Mouse (Mus musculus) midbrain, postnatal 0 days (tissue): Measurements from ENCODE around the gene Itga9. TPM values are rescaled to one million over a fixed set of nuclear protein-coding genes. Genes with fewer than 3 reads are reported as not detected.

Source experiments
- ATAC-seq: fragments of 200-750 bp; cut with Nextera tagmentation; 2 replicates; pipeline ENCODE4 v1.8.0; 2017; ENCODE audit warnings: moderate number of reproducible peaks, mild to moderate bottlenecking, moderate TSS enrichment, moderate library complexity; ENCODE audit not compliant: low FRiP score
- DNase-seq: peaks from one replicate; pipeline ENCODE4 v3.0.0-alpha.2; 2015; ENCODE audit warnings: low spot score
- H3K27ac ChIP-seq: fragments of 300-500 bp; sonication (generic); 2 replicates; pipeline ENCODE4 v1.5.1; 2014; ENCODE audit warnings: low read depth, mild to moderate bottlenecking, low read length, mixed read lengths
- H3K27me3 ChIP-seq: fragments of 300-500 bp; sonication (generic); 2 replicates; pipeline ENCODE4 v1.6.1; 2014; ENCODE audit warnings: low read length, control low read depth, mixed read lengths; ENCODE audit not compliant: insufficient read depth
- H3K36me3 ChIP-seq: fragments of 300-500 bp; sonication (generic); 2 replicates; pipeline ENCODE4 v1.6.1; 2014; ENCODE audit warnings: low read length, control low read depth, mixed read lengths; ENCODE audit not compliant: insufficient read depth
- H3K4me1 ChIP-seq: fragments of 300-500 bp; sonication (generic); 2 replicates; pipeline ENCODE4 v1.6.1; 2014; ENCODE audit warnings: mild to moderate bottlenecking, control low read depth, antibody characterized with exemption, low read length, mixed read lengths; ENCODE audit not compliant: insufficient read depth
- H3K4me2 ChIP-seq: fragments of 300-500 bp; sonication (generic); 2 replicates; pipeline ENCODE4 v1.6.1; 2014; ENCODE audit warnings: low read depth, mild to moderate bottlenecking, low read length, mixed read lengths; ENCODE audit not compliant: poor library complexity, severe bottlenecking
- H3K4me3 ChIP-seq: fragments of 300-500 bp; sonication (generic); 2 replicates; pipeline ENCODE4 v1.5.1; 2014; ENCODE audit warnings: low read depth, mild to moderate bottlenecking, low read length, moderate library complexity
- H3K9ac ChIP-seq: fragments of 300-500 bp; sonication (generic); replicated peaks from 2 replicates; pipeline ENCODE4 v1.6.1; 2014; ENCODE audit warnings: mild to moderate bottlenecking, low read length, moderate library complexity, mixed read lengths; ENCODE audit not compliant: poor library complexity, severe bottlenecking
- H3K9me3 ChIP-seq: fragments of 300-500 bp; sonication (generic); 2 replicates; pipeline ENCODE4 v1.6.1; 2016; ENCODE audit warnings: low read length, control low read depth
- CTCF ChIP-seq: IDR thresholded peaks from 2 replicates; pipeline ENCODE4 v1.5.1; 2016; ENCODE audit warnings: antibody characterized with exemption, mild to moderate bottlenecking
- WGBS: fragments of 180-500 bp; shearing (Covaris S2); extraction: QIAGEN DNeasy Blood & Tissue Kit; methylation state at CpG from one replicate; pipeline ENCODE4 v1.1.7; 2014; 5-methylcytosine and 5-hydroxymethylcytosine counted together
- polyA plus RNA-seq: library from polyadenylated mRNA; unstranded; fragments of >200 nt; fragmentation: Nextera tagmentation; extraction: Ambion mirVana; gene quantifications from 2 replicates; pipeline ENCODE4 v1.2.1, GENCODE M21; 2015
- total RNA-seq: library from RNA; depleted of rRNA; stranded (reverse); fragments of >200 nt; gene quantifications from 2 replicates; pipeline ENCODE4 v1.2.3, GENCODE M21; 2014; rRNA removed

Gene Itga9
- total RNA-seq (6.9 and 8.2 TPM in 2 replicates), polyA plus RNA-seq (0.82 and 1.1 TPM in 2 replicates)

DNA sequence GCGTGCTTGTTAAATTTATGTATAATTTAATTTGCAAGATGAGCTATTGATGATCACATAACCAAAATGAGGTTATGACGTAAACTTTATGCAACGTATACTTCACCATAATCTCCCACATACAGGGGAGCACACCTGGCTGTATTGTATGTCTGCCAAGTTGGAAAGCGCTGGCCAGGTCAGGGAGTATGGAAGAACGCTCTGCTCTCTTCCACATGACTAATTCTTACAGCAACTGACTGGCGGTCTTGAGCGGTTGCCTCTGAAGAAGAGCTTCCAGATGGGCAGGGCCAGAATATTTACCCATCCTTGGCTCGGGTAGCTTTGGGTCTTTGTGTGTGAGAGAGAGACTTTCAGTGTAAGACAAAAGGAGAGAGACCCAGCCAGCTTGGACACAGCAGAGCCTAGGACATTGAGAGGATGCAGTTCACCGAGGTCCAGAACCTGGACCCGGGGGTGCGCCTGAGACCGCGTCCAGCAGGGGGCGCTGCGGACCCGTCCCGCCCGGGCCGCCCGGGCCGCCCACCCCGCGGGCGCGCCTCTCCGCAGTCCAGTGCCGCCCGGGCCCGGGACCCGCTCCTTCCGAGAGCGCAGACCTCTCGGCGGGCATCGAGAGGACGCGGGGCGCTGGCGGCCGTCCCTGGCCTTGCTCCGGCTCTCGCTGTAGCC lies at the start of gene Itga9:
TSS of gene Itga9 (plus strand) at position 543 of the 669 bp plus-strand sequence.
- ATAC-seq: peak; percentile 74
- WGBS: 14% methylated on average over 37 of the region's 42 CpGs

DNA sequence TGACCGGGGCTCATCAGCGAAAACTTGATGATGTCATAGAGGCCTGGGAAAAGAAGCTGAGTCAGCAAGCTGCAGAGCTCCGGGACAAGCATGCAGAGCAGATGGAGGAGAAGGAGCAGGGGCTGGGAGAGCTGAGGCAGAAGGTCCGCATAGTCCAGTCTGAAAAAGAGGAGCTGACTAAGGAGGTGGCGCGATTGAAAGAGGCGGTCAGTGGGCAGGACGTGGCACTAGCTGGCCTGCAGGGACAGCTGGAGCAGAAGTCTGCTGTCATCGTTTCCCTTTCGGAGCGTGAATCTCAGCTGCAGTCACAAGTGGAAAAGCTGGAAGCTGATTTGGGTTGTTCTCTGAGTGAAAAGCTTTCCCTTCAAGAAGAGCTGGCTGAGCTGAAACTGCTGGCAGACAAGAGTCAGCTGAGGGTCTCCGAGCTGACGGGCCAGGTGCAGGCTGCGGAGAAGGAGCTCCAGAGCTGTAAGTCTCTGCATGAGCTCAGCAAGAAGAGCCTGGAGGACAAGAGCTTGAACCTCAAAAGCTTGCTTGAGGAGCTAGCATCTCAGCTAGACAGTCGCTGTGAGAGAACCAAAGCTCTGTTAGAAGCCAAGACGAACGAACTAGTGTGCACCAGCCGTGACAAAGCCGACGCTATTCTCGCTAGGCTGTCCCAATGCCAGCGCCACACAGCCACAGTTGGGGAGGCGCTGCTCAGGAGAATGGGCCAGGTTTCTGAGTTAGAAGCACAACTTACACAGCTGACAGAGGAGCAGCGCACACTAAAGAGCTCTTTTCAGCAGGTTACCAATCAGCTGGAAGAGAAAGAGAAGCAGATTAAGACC lies 49.3 kb upstream of the Itga9 start:
- 62% methylated on average over 24 of the region's 24 CpGs for WGBS
- 0 out of 2 replicates have a peak, but pooled peaks have one; percentile 20 for ATAC-seq
- TF ChIP-seq CTCF: no peak
- peak; percentile 43 for DNase-seq
- H3K36me3 ChIP-seq: peaks cover 66% of the 10 kb centered on the region
- H3K27me3 ChIP-seq: no peaks in the 10 kb centered on the region
- H3K4me3 ChIP-seq: no peak overlapping the region
- H3K4me1 ChIP-seq: no peaks in the 10 kb centered on the region
- H3K9me3 ChIP-seq: no peaks in the 10 kb centered on the region
- H3K4me2 ChIP-seq: no peak overlapping the region
- H3K27ac ChIP-seq: peak overlapping the region; percentile 43; the same call in 1 of the 2 replicates
- no peak overlapping the region for H3K9ac ChIP-seq

More for the DNA sequence above, at the start of gene Itga9:
- Histone ChIP-seq H3K9me3 (no peaks in the 10 kb centered on the region), H3K9ac (peak within 1 kb of the TSS; percentile 63), H3K4me1 (no peaks in the 10 kb centered on the region), H3K4me2 (peak within 1 kb of the TSS; percentile 100), H3K27ac (no peak within 1 kb of the TSS), H3K4me3 (peak within 1 kb of the TSS; percentile 64), H3K27me3 (peaks cover 17% of the 10 kb centered on the region), H3K36me3 (no peaks in the 10 kb centered on the region)
- DNase-seq: peak; percentile 55
- peak; percentile 68 for TF ChIP-seq CTCF

DNA sequence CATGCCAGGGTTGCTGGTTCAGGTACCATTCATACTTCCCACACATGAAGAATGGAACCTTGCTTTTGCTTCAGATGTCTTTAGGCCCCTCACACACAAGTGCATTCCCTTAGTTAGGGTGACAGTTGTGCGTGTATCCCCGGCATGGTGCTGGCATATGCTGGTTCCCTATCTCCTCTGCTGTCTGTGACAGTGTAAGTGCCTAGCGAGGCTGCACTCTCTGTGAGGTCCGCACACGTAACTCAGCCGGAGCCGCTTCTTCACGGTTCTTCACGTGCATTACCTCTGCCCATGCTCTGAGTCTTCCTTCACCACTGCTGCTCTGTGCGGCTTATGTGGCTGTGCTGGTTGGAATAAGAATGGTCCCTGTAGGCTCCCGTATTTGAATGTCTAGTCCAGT lies 43.1 kb upstream of the Itga9 start:
- TF ChIP-seq CTCF: no peak
- 96% methylated on average over 11 of the region's 11 CpGs for WGBS
- Histone ChIP-seq H3K27ac (no peak overlapping the region), H3K4me3 (no peak overlapping the region), H3K9ac (no peak overlapping the region), H3K36me3 (peaks cover 84% of the 10 kb centered on the region), H3K27me3 (no peaks in the 10 kb centered on the region), H3K9me3 (no peaks in the 10 kb centered on the region), H3K4me2 (no peak overlapping the region), H3K4me1 (no peaks in the 10 kb centered on the region)
- DNase-seq: no peak
- ATAC-seq: no peak

DNA sequence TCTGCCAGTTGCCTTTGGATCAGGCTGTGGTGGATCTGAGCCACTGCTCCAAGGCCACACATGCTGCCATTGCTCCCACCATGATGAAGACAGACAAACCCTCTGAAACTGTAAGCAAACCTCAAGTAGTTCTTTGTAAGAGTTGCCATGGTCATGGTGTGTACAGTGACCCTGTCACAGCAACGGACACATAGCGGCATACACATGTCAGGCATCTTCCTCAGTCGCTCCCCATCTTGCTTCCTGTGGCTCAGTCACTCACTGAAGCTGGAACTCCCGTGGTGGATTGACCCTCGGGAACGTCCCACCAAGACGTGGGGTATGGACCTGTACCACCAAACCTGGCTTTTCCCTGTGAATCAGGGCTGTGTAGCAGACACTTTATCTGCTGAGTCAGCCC lies 42.6 kb upstream of the Itga9 start:
- H3K4me3 ChIP-seq: no peak overlapping the region
- H3K27ac ChIP-seq: no peak overlapping the region
- H3K27me3 ChIP-seq: no peaks in the 10 kb centered on the region
- no peak overlapping the region for H3K9ac ChIP-seq
- H3K36me3 ChIP-seq: peaks cover 81% of the 10 kb centered on the region
- H3K4me1 ChIP-seq: no peaks in the 10 kb centered on the region
- no peaks in the 10 kb centered on the region for H3K9me3 ChIP-seq
- TF ChIP-seq CTCF: no peak
- ATAC-seq: no peak
- H3K4me2 ChIP-seq: no peak overlapping the region
- WGBS: 92% methylated on average over 7 of the region's 7 CpGs
- DNase-seq: no peak

DNA sequence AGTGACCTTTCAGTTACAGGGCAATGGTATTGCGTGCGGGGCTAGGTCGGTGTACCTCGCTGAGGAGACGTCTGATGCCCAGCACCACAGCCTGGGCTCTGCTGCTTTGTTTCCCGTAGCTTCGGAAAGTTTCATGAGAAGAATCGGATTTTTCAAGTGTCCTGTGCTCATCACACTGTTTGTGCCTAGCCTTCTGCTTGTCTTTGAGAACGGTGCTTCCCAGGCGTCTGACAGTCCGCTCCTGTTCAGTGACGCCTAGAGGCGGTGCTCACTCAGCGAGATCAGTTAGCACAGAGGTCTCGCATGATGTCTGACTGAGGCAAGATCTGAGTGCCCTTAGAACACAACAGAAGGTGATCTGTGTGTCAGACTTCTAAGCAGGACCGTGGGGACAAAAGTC lies 41.8 kb upstream of the Itga9 start:
- Histone ChIP-seq H3K36me3 (peaks cover 80% of the 10 kb centered on the region), H3K27me3 (no peaks in the 10 kb centered on the region), H3K4me3 (no peak overlapping the region), H3K9me3 (no peaks in the 10 kb centered on the region), H3K27ac (no peak overlapping the region), H3K4me2 (no peak overlapping the region), H3K4me1 (no peaks in the 10 kb centered on the region), H3K9ac (no peak overlapping the region)
- no peak for DNase-seq
- ATAC-seq: no peak
- 92% methylated on average over 16 of the region's 16 CpGs for WGBS
- TF ChIP-seq CTCF: no peak

DNA sequence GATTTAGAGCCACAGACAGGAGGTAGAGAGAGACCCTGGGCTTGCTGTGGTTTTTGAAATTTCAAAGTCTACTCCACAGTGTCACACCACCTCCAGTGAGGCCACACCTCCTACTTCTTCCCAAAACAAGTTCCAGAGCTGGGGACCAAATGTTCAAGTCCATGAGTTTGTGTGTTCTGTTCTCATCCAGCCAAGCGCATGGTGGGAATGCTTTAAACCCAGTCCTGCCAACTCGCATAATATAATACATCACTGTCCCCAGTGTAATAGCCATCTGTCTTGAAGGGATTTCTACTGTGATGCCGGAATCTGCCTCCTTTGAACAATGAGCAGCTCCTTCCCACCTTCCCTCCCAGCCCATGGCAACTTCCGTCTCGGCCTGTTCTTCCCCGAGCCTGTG lies 37.2 kb upstream of the Itga9 start:
- H3K4me2 ChIP-seq: no peak overlapping the region
- TF ChIP-seq CTCF: no peak
- H3K36me3 ChIP-seq: peaks cover 70% of the 10 kb centered on the region
- ATAC-seq: no peak
- H3K9ac ChIP-seq: no peak overlapping the region
- no peak overlapping the region for H3K27ac ChIP-seq
- H3K27me3 ChIP-seq: no peaks in the 10 kb centered on the region
- no peaks in the 10 kb centered on the region for H3K4me1 ChIP-seq
- H3K4me3 ChIP-seq: no peak overlapping the region
- 68% methylated on average over 6 of the region's 6 CpGs for WGBS
- no peaks in the 10 kb centered on the region for H3K9me3 ChIP-seq
- DNase-seq: no peak
